Mouse (Mus musculus) myocyte (in vitro differentiated cells): ENCODE measurements at regions not wholly inside any gene's neighbourhood (a gene's known extent, or its start where the extent isn't known, plus 50 kb on each side); places are given as distances from the start of the nearest gene placed in this dataset.

ENCODE experiments used
- CEBPB ChIP-seq: IDR thresholded peaks from 2 replicates; pipeline ENCODE4 v1.6.1; 2011; ENCODE audit warnings: mild to moderate bottlenecking, moderate library complexity; ENCODE audit not compliant: poor library complexity, insufficient read depth, severe bottlenecking
- E2F4 ChIP-seq: IDR thresholded peaks from one replicate; pipeline ENCODE4 v1.6.1; 2011; ENCODE audit warnings: mild to moderate bottlenecking, control low read depth, moderate library complexity; ENCODE audit not compliant: insufficient read depth
- MAX ChIP-seq: IDR thresholded peaks from one replicate; pipeline ENCODE4 v1.6.1; 2011; ENCODE audit warnings: low read depth, mild to moderate bottlenecking, control low read depth
- MYOD1 ChIP-seq, 3 experiments: IDR thresholded peaks; one replicate each; pipeline ENCODE4 v1.6.1; 2011; ENCODE audit warnings: control low read depth in 2 of 3, low read depth in 2 of 3, mild to moderate bottlenecking in 2 of 3, moderate library complexity in 1 of 3; ENCODE audit not compliant: insufficient read length in 2 of 3, control insufficient read depth in 1 of 3
- MYOG ChIP-seq, 3 experiments: IDR thresholded peaks; one replicate each; pipeline ENCODE4 v1.6.1; 2011; ENCODE audit warnings: control low read depth in 2 of 3, low read depth in 2 of 3, mild to moderate bottlenecking in 2 of 3; ENCODE audit not compliant: insufficient read length in 2 of 3, control insufficient read depth in 1 of 3, insufficient read depth in 1 of 3
- POLR2A ChIP-seq: IDR thresholded peaks from one replicate; pipeline ENCODE4 v1.6.1; 2011; ENCODE audit warnings: low read depth, mild to moderate bottlenecking, control low read depth, moderate library complexity; ENCODE audit not compliant: insufficient read length
- POLR2AphosphoS2 ChIP-seq: IDR thresholded peaks from one replicate; pipeline ENCODE4 v1.6.1; 2011; ENCODE audit warnings: low read depth, control low read depth; ENCODE audit not compliant: insufficient read length
- SRF ChIP-seq: IDR thresholded peaks from one replicate; pipeline ENCODE4 v1.6.1; 2011; ENCODE audit warnings: low read depth; ENCODE audit not compliant: control insufficient read depth, insufficient read length
- TCF12 ChIP-seq: IDR thresholded peaks from one replicate; pipeline ENCODE4 v1.6.1; 2011; ENCODE audit warnings: mild to moderate bottlenecking, control low read depth; ENCODE audit not compliant: poor library complexity, insufficient read depth, severe bottlenecking
- TCF3 ChIP-seq: IDR thresholded peaks from one replicate; pipeline ENCODE4 v1.6.1; 2011; ENCODE audit warnings: low read depth, control low read depth; ENCODE audit not compliant: insufficient read length
- USF1 ChIP-seq: IDR thresholded peaks from one replicate; pipeline ENCODE4 v1.6.1; 2011; ENCODE audit warnings: low read depth, mild to moderate bottlenecking, control low read depth, moderate library complexity

- TF ChIP-seq POLR2A (no peak), MYOG (IDR thresholded peaks at IDR 0.05; ENCODE audit: control insufficient read depth in 1 of 3, insufficient read depth in 1 of 3, insufficient read length in 2 of 3, low read depth in 2 of 3) (no peak), POLR2AphosphoS2 (no peak), MAX (no peak), CEBPB (no peak), SRF (no peak), MYOD1 (IDR thresholded peaks at IDR 0.05; ENCODE audit: control insufficient read depth in 1 of 3, insufficient read length in 2 of 3, low read depth in 2 of 3) (no peak), USF1 (no peak), TCF12 (no peak), TCF3 (no peak), E2F4 (no peak)
Measured at GRCm38 (mm10) chr11:17864833-17865397, 88.8 kb downstream of the Etaa1 start.
